Mouse (Mus musculus) liver, embryonic 14.5 days (tissue): ENCODE data around the gene Nt5c2.

Experiments
- CTCF ChIP-seq: IDR thresholded peaks from 2 replicates; pipeline ENCODE4 v1.5.1; 2016; ENCODE audit warnings: antibody characterized with exemption, low read depth, control low read depth
- EP300 ChIP-seq: IDR thresholded peaks from 2 replicates; pipeline ENCODE4 v1.6.1; 2016; ENCODE audit warnings: antibody characterized with exemption, low read depth

DNA sequence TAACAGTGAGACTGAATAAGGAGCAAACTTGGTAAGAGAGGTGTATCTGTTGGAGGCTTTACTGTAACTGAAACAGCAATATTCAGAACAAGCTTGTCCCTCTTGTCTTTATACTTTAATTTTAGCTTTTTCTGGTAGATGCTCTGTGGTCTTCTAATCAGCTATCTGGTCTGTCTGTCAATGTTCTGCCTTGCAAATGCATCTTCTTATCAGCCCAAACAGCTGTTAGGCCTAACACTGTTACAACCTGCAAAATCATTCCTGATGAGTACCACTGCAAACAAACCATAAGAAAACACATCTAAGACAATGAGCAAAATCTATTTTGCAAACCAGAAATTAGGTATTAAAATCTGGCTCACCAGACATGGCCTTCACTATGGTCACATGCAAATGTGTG is 109.6 kb downstream of the Nt5c2 start:
- no peak for TF ChIP-seq CTCF
- TF ChIP-seq EP300, result peak; percentile 98
